Mouse (Mus musculus): Measurements from ENCODE around the gene Tle3. TPM values are rescaled to one million over a fixed set of nuclear protein-coding genes. Genes with fewer than 3 reads are reported as not detected.

The Tle3 gene
- total and polyA plus RNA-seq, 3 experiments = 29.7 to 162 (median 131) TPM

- no peaks in the 10 kb centered on the region for H3K9me3 ChIP-seq (replicated peaks)
- H3K4me3 ChIP-seq (ENCODE audit: low read depth, low read length) = no peak overlapping the region
- ATAC-seq (ENCODE audit: extremely low read depth, insufficient number of reproducible peaks, low FRiP score, poor library complexity, severe bottlenecking) (no peak), DNase-seq (ENCODE audit: low spot score) (no peak)
- peaks cover 4% of the 10 kb centered on the region; the same call in 1 of the 2 replicates for H3K27me3 ChIP-seq (ENCODE audit: insufficient read depth, low read length)
- H3K36me3 ChIP-seq (replicated peaks) = no peaks in the 10 kb centered on the region
- no peak for TF ChIP-seq TAL1 (conservative IDR thresholded peaks at IDR 0.05; ENCODE audit: low read depth, low read length)
- no peak for TF ChIP-seq GATA1 (IDR thresholded peaks at IDR 0.05; ENCODE audit: borderline replicate concordance, low read length)
- TF ChIP-seq GATA2 (IDR thresholded peaks at IDR 0.05; ENCODE audit: borderline replicate concordance, low read depth, low read length) = no peak
- TF ChIP-seq POLR2AphosphoS5 (IDR thresholded peaks at IDR 0.05; ENCODE audit: insufficient replicate concordance, low read depth, low read length) = no peak
- TF ChIP-seq CTCF (IDR thresholded peaks at IDR 0.05; ENCODE audit: low read depth, low read length) = no peak
- H3K4me1 ChIP-seq (ENCODE audit: insufficient read depth, low read depth, low read length) = no peaks in the 10 kb centered on the region
These were observed 83.7 kb downstream of the Tle3 start for GRCm38 (mm10) chr9:61455861-61456261.

- no peak for DNase-seq (ENCODE audit: low spot score)
- no peaks in the 10 kb centered on the region for H3K9me3 ChIP-seq (replicated peaks)
- H3K4me3 ChIP-seq (ENCODE audit: low read depth, low read length) = no peak overlapping the region
- H3K27me3 ChIP-seq (ENCODE audit: insufficient read depth, low read length) = peaks cover 4% of the 10 kb centered on the region; the same call in 1 of the 2 replicates
- ATAC-seq (ENCODE audit: extremely low read depth, insufficient number of reproducible peaks, low FRiP score, poor library complexity, severe bottlenecking) = no peak
- H3K36me3 ChIP-seq (replicated peaks) = no peaks in the 10 kb centered on the region
- TF ChIP-seq POLR2AphosphoS5 (IDR thresholded peaks at IDR 0.05; ENCODE audit: insufficient replicate concordance, low read depth, low read length) (no peak), TAL1 (conservative IDR thresholded peaks at IDR 0.05; ENCODE audit: low read depth, low read length) (no peak), CTCF (IDR thresholded peaks at IDR 0.05; ENCODE audit: low read depth, low read length) (no peak), GATA1 (IDR thresholded peaks at IDR 0.05; ENCODE audit: borderline replicate concordance, low read length) (no peak), GATA2 (IDR thresholded peaks at IDR 0.05; ENCODE audit: borderline replicate concordance, low read depth, low read length) (no peak)
- H3K4me1 ChIP-seq (ENCODE audit: insufficient read depth, low read depth, low read length) = no peaks in the 10 kb centered on the region
These were observed 84.4 kb downstream of the Tle3 start for GRCm38 (mm10) chr9:61456441-61457161.

- ATAC-seq (ENCODE audit: extremely low read depth, insufficient number of reproducible peaks, low FRiP score, poor library complexity, severe bottlenecking) = no peak
These were observed 85.0 kb downstream of the Tle3 start for GRCm38 (mm10) chr9:61457162-61457523.

DNA sequence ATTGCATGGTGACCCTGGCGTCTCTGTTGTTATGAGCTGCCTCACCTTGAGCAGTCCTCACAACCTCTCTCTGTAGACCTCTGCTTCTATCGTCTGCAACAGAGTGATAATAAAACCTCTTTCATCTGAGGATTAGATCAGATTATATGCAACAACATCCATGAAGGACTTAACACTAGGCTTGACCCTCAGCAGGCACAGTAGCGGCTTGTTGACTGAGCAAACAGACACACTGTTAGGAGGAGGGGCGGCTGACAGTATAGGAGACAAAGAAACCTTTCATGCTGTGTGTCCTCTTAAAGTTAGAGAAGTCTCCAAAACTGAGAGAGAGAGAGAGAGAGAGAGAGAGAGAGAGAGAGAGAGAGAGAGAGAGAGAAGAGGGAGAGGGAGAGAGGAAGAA lies 89.7 kb downstream of the Tle3 start:
- H3K4me3 ChIP-seq (ENCODE audit: low read depth, low read length) = no peak overlapping the region
- no peak for ATAC-seq (ENCODE audit: extremely low read depth, insufficient number of reproducible peaks, low FRiP score, poor library complexity, severe bottlenecking)
- H3K36me3 ChIP-seq (replicated peaks) = no peaks in the 10 kb centered on the region
- no peaks in the 10 kb centered on the region for H3K4me1 ChIP-seq (ENCODE audit: insufficient read depth, low read depth, low read length)
- TF ChIP-seq GATA2 (IDR thresholded peaks at IDR 0.05; ENCODE audit: borderline replicate concordance, low read depth, low read length) = no peak
- no peak for TF ChIP-seq TAL1 (conservative IDR thresholded peaks at IDR 0.05; ENCODE audit: low read depth, low read length)
- TF ChIP-seq GATA1 (IDR thresholded peaks at IDR 0.05; ENCODE audit: borderline replicate concordance, low read length) = no peak
- TF ChIP-seq CTCF (IDR thresholded peaks at IDR 0.05; ENCODE audit: low read depth, low read length) = no peak
- TF ChIP-seq POLR2AphosphoS5 (IDR thresholded peaks at IDR 0.05; ENCODE audit: insufficient replicate concordance, low read depth, low read length) = no peak
- no peaks in the 10 kb centered on the region for H3K9me3 ChIP-seq (replicated peaks)
- peaks cover 4% of the 10 kb centered on the region; the same call in 1 of the 2 replicates for H3K27me3 ChIP-seq (ENCODE audit: insufficient read depth, low read length)
- no peak for DNase-seq (ENCODE audit: low spot score)

More at GRCm38 (mm10) chr9:61457162-61457523, 85.0 kb downstream of the Tle3 start:
- Histone ChIP-seq H3K27me3 (ENCODE audit: insufficient read depth, low read length) (peaks cover 4% of the 10 kb centered on the region; the same call in 1 of the 2 replicates), H3K9me3 (replicated peaks) (no peaks in the 10 kb centered on the region), H3K36me3 (replicated peaks) (no peaks in the 10 kb centered on the region), H3K4me1 (ENCODE audit: insufficient read depth, low read depth, low read length) (no peaks in the 10 kb centered on the region), H3K4me3 (ENCODE audit: low read depth, low read length) (no peak overlapping the region)
- DNase-seq (ENCODE audit: low spot score) = no peak
- TF ChIP-seq TAL1 (conservative IDR thresholded peaks at IDR 0.05; ENCODE audit: low read depth, low read length) (no peak), POLR2AphosphoS5 (IDR thresholded peaks at IDR 0.05; ENCODE audit: insufficient replicate concordance, low read depth, low read length) (no peak), CTCF (IDR thresholded peaks at IDR 0.05; ENCODE audit: low read depth, low read length) (no peak), GATA1 (IDR thresholded peaks at IDR 0.05; ENCODE audit: borderline replicate concordance, low read length) (no peak), GATA2 (IDR thresholded peaks at IDR 0.05; ENCODE audit: borderline replicate concordance, low read depth, low read length) (no peak)

GRCm38 (mm10) chr9:61467436-61467835 lies 95.3 kb downstream of the Tle3 start:
- Histone ChIP-seq H3K9me3 (replicated peaks) (no peaks in the 10 kb centered on the region), H3K4me1 (ENCODE audit: insufficient read depth, low read depth, low read length) (no peaks in the 10 kb centered on the region), H3K36me3 (replicated peaks) (no peaks in the 10 kb centered on the region), H3K4me3 (ENCODE audit: low read depth, low read length) (no peak overlapping the region), H3K27me3 (ENCODE audit: insufficient read depth, low read length) (no peaks in the 10 kb centered on the region)
- ATAC-seq (ENCODE audit: extremely low read depth, insufficient number of reproducible peaks, low FRiP score, poor library complexity, severe bottlenecking) (no peak), DNase-seq (ENCODE audit: low spot score) (no peak)
- TF ChIP-seq GATA2 (IDR thresholded peaks at IDR 0.05; ENCODE audit: borderline replicate concordance, low read depth, low read length) (no peak), CTCF (IDR thresholded peaks at IDR 0.05; ENCODE audit: low read depth, low read length) (no peak)

Measured in G1E (cell line).